Mouse (Mus musculus): Measurements from ENCODE around the gene Acaca.

The Acaca gene

GRCm38 (mm10) chr11:84205776-84206175 lies 76.3 kb downstream of the Acaca start:
- no peak for DNase-seq (ENCODE audit: inconsistent age in 2 of 2, low spot score in 1 of 2)

- DNase-seq (ENCODE audit: inconsistent age in 2 of 2, low spot score in 1 of 2), result no peak
Measured at GRCm38 (mm10) chr11:84210876-84211275, 81.4 kb downstream of the Acaca start.

- no peak for DNase-seq (ENCODE audit: inconsistent age in 2 of 2, low spot score in 1 of 2)
Measured at GRCm38 (mm10) chr11:84218951-84219350, 89.5 kb downstream of the Acaca start.

GRCm38 (mm10) chr11:84243562-84243961 lies 114.1 kb downstream of the Acaca start:
- peak; percentile 52 to 83 for DNase-seq (ENCODE audit: inconsistent age in 2 of 2, low spot score in 1 of 2)

GRCm38 (mm10) chr11:84247370-84247769 lies 117.9 kb downstream of the Acaca start:
- no peak for DNase-seq (ENCODE audit: inconsistent age in 2 of 2, low spot score in 1 of 2)

GRCm38 (mm10) chr11:84251170-84251569 lies 121.7 kb downstream of the Acaca start:
- DNase-seq (ENCODE audit: inconsistent age in 2 of 2, low spot score in 1 of 2), result no peak

- no peak for DNase-seq (ENCODE audit: inconsistent age in 2 of 2, low spot score in 1 of 2)
Measured at GRCm38 (mm10) chr11:84252425-84252824, 123.0 kb downstream of the Acaca start.

GRCm38 (mm10) chr11:84255879-84256278 lies 126.4 kb downstream of the Acaca start:
- no peak for DNase-seq (ENCODE audit: inconsistent age in 2 of 2, low spot score in 1 of 2)

GRCm38 (mm10) chr11:84258053-84258710 lies 128.7 kb downstream of the Acaca start:
- DNase-seq (ENCODE audit: inconsistent age in 2 of 2, low spot score in 1 of 2), result no peak

- peak in 1 of 2 experiments; percentile 49 for DNase-seq (ENCODE audit: inconsistent age in 2 of 2, low spot score in 1 of 2)
Measured at GRCm38 (mm10) chr11:84264490-84264889, 135.0 kb downstream of the Acaca start.

GRCm38 (mm10) chr11:84268068-84268467 lies 138.6 kb downstream of the Acaca start:
- DNase-seq (ENCODE audit: inconsistent age in 2 of 2, low spot score in 1 of 2), result peak; percentile 11 to 62

- no peak for DNase-seq (ENCODE audit: inconsistent age in 2 of 2, low spot score in 1 of 2)
Measured at GRCm38 (mm10) chr11:84270511-84270910, 141.0 kb downstream of the Acaca start.

- no peak for DNase-seq (ENCODE audit: inconsistent age in 2 of 2, low spot score in 1 of 2)
Measured at GRCm38 (mm10) chr11:84271948-84272347, 142.5 kb downstream of the Acaca start.

- DNase-seq (ENCODE audit: inconsistent age in 2 of 2, low spot score in 1 of 2), result no peak
Measured at GRCm38 (mm10) chr11:84272574-84272973, 143.1 kb downstream of the Acaca start.

GRCm38 (mm10) chr11:84276979-84277378 lies 147.5 kb downstream of the Acaca start:
- DNase-seq (ENCODE audit: inconsistent age in 2 of 2, low spot score in 1 of 2), result no peak

GRCm38 (mm10) chr11:84281280-84281679 lies 151.8 kb downstream of the Acaca start:
- no peak for DNase-seq (ENCODE audit: inconsistent age in 2 of 2, low spot score in 1 of 2)

GRCm38 (mm10) chr11:84282944-84283703 lies 153.7 kb downstream of the Acaca start:
- no peak for DNase-seq (ENCODE audit: inconsistent age in 2 of 2, low spot score in 1 of 2)

- peak in 1 of 2 experiments; percentile 35 for DNase-seq (ENCODE audit: inconsistent age in 2 of 2, low spot score in 1 of 2)
Measured at GRCm38 (mm10) chr11:84290781-84291180, 161.3 kb downstream of the Acaca start.

- DNase-seq (ENCODE audit: inconsistent age in 2 of 2, low spot score in 1 of 2), result no peak
Measured at GRCm38 (mm10) chr11:84292532-84292931, 163.1 kb downstream of the Acaca start.

GRCm38 (mm10) chr11:84293288-84293687 lies 163.8 kb downstream of the Acaca start:
- no peak for DNase-seq (ENCODE audit: inconsistent age in 2 of 2, low spot score in 1 of 2)

- DNase-seq (ENCODE audit: inconsistent age in 2 of 2, low spot score in 1 of 2), result no peak
Measured at GRCm38 (mm10) chr11:84296337-84296736, 166.9 kb downstream of the Acaca start.

- no peak for DNase-seq (ENCODE audit: inconsistent age in 2 of 2, low spot score in 1 of 2)
Measured at GRCm38 (mm10) chr11:84305474-84305873, 176.0 kb downstream of the Acaca start.

Measured in adrenal gland, adult (tissue).